In genomic region chr17:79807237-79807930, GRCm38 (mm10) we compare ENCODE assay signal across 24 mouse cellular contexts.
DNase-seq lines count a peak whose midpoint lies in the region; ATAC-seq lines count a peak whose summit lies in the region.
"Had no signal": no experiment of that assay in that cellular context is flagged by ENCODE, and none has a peak within 500 bp of the region (broad histone marks: within the 10 kb centered on the region; RNA-seq: fewer than 3 reads in every experiment).

No protein-coding gene starts in this region.

- H3K27me3 ChIP-seq in kidney, embryonic 15.5 days = no peaks in the 10 kb centered on the region
- H3K27me3 ChIP-seq in midbrain, embryonic 11.5 days (ENCODE audit: control insufficient read depth, insufficient read depth, low read length) = no peaks in the 10 kb centered on the region; the same call in 1 of the 2 replicates
- H3K27me3 ChIP-seq in midbrain, embryonic 10.5 days (ENCODE audit: low read depth, poor library complexity, severe bottlenecking) = peaks cover 58% of the 10 kb centered on the region
- no peaks in the 10 kb centered on the region for H3K27me3 ChIP-seq in intestine, embryonic 16.5 days (replicated peaks; ENCODE audit: control insufficient read depth, insufficient read depth, low read length)
- H3K27me3 ChIP-seq: forebrain, embryonic 15.5 days; heart, embryonic 13.5 days; limb, embryonic 13.5 days; liver, embryonic 12.5 days; neural tube, embryonic 13.5 days had no signal

- no peak overlapping the region for H3K27ac ChIP-seq in kidney, embryonic 15.5 days
- no peak overlapping the region for H3K27ac ChIP-seq in midbrain, embryonic 11.5 days (ENCODE audit: low read depth, low read length)
- H3K27ac ChIP-seq in midbrain, embryonic 10.5 days (replicated peaks) = no peak overlapping the region
- no peak overlapping the region for H3K27ac ChIP-seq in intestine, embryonic 16.5 days (ENCODE audit: low read length)
- H3K27ac ChIP-seq: embryonic facial prominence, embryonic 10.5 days; forebrain, embryonic 15.5 days; heart, embryonic 13.5 days; hindbrain, postnatal 0 days; limb, embryonic 13.5 days; liver, embryonic 12.5 days; neural tube, embryonic 13.5 days had no signal

- H3K4me3 ChIP-seq in kidney, embryonic 15.5 days (replicated peaks) = no peak overlapping the region
- H3K4me3 ChIP-seq in midbrain, embryonic 11.5 days (ENCODE audit: low read depth, low read length) = no peak overlapping the region
- no peak overlapping the region for H3K4me3 ChIP-seq in midbrain, embryonic 10.5 days
- H3K4me3 ChIP-seq in intestine, embryonic 16.5 days (ENCODE audit: low read length) = no peak overlapping the region
- H3K4me3 ChIP-seq: embryonic facial prominence, embryonic 10.5 days; forebrain, embryonic 15.5 days; heart, embryonic 13.5 days; limb, embryonic 13.5 days; liver, embryonic 12.5 days; myocyte; neural tube, embryonic 13.5 days had no signal

- H3K9me3 ChIP-seq in kidney, embryonic 15.5 days (replicated peaks) = no peaks in the 10 kb centered on the region
- no peaks in the 10 kb centered on the region for H3K9me3 ChIP-seq in midbrain, embryonic 11.5 days (ENCODE audit: control insufficient read depth, low read length)
- H3K9me3 ChIP-seq in midbrain, embryonic 10.5 days (replicated peaks) = no peaks in the 10 kb centered on the region
- H3K9me3 ChIP-seq in intestine, embryonic 16.5 days (ENCODE audit: control insufficient read depth, low read length) = no peaks in the 10 kb centered on the region
- H3K9me3 ChIP-seq: embryonic facial prominence, embryonic 10.5 days; forebrain, embryonic 15.5 days; heart, embryonic 13.5 days; limb, embryonic 13.5 days; liver, embryonic 12.5 days; neural tube, embryonic 13.5 days had no signal

- H3K9ac ChIP-seq in kidney, embryonic 15.5 days = no peak overlapping the region
- no peak overlapping the region for H3K9ac ChIP-seq in midbrain, embryonic 11.5 days (ENCODE audit: low read length)
- H3K9ac ChIP-seq in intestine, embryonic 16.5 days (ENCODE audit: low read depth, low read length) = no peak overlapping the region
- H3K9ac ChIP-seq: forebrain, embryonic 15.5 days; heart, embryonic 13.5 days; limb, embryonic 13.5 days; liver, embryonic 12.5 days; neural tube, embryonic 13.5 days had no signal

- DNase-seq in kidney, adult 11 months = no peak
- peak; percentile 51 for DNase-seq in midbrain, embryonic 11.5 days (ENCODE audit: low spot score, missing footprints)
- DNase-seq in midbrain, embryonic 10.5 days (ENCODE audit: low spot score) = no peak
- peak; percentile 52 for DNase-seq in lung, postnatal 36 days
- DNase-seq in layer of hippocampus, adult 8-10 months (ENCODE audit: low spot score in 2 of 2) = no peak
- DNase-seq in left cerebral cortex, adult 9 months (ENCODE audit: low spot score in 2 of 2) = no peak
- DNase-seq: adrenal gland, postnatal 36 days; cerebellum, adult 11 months; cerebellum, adult 9-11 months; heart, adult 18-20 months; heart, postnatal 14 days; retina, postnatal 1 day; thymus, postnatal 14 days had no signal

- H3K4me1 ChIP-seq in kidney, embryonic 15.5 days = peaks cover 12% of the 10 kb centered on the region
- H3K4me1 ChIP-seq in midbrain, embryonic 11.5 days (ENCODE audit: control insufficient read depth, insufficient read depth, low read length) = no peaks in the 10 kb centered on the region
- 0 out of 2 replicates have a peak, but pooled peaks cover 3% of the 10 kb centered on the region for H3K4me1 ChIP-seq in midbrain, embryonic 10.5 days
- H3K4me1 ChIP-seq in intestine, embryonic 16.5 days (ENCODE audit: control insufficient read depth, insufficient read depth, low read length) = no peaks in the 10 kb centered on the region; the same call in 1 of the 2 replicates
- H3K4me1 ChIP-seq: forebrain, embryonic 15.5 days; liver, embryonic 12.5 days; neural tube, embryonic 13.5 days had no signal

- 63% methylated on average over 8 of the region's 8 CpGs for WGBS in kidney, embryonic 15.5 days
- 83% methylated on average over 8 of the region's 8 CpGs for WGBS in midbrain, embryonic 11.5 days
- 83% methylated on average over 8 of the region's 8 CpGs for WGBS in midbrain, embryonic 10.5 days
- 74% methylated on average over 8 of the region's 8 CpGs for WGBS in intestine, embryonic 16.5 days

- no peaks in the 10 kb centered on the region for H3K36me3 ChIP-seq in kidney, embryonic 15.5 days
- no peaks in the 10 kb centered on the region for H3K36me3 ChIP-seq in midbrain, embryonic 11.5 days (ENCODE audit: control insufficient read depth, insufficient read depth, low read length)
- no peaks in the 10 kb centered on the region for H3K36me3 ChIP-seq in midbrain, embryonic 10.5 days
- H3K36me3 ChIP-seq in intestine, embryonic 16.5 days (ENCODE audit: control insufficient read depth, insufficient read depth, low read length) = no peaks in the 10 kb centered on the region
- H3K36me3 ChIP-seq: embryonic facial prominence, embryonic 10.5 days; forebrain, embryonic 15.5 days; heart, embryonic 13.5 days; limb, embryonic 13.5 days; liver, embryonic 12.5 days; neural tube, embryonic 13.5 days had no signal

- 0 out of 2 replicates have a peak, but pooled peaks have one; percentile 18 for ATAC-seq in kidney, embryonic 15.5 days (replicated peaks; ENCODE audit: low FRiP score)
- no peak for ATAC-seq in midbrain, embryonic 11.5 days (ENCODE audit: low FRiP score)
- ATAC-seq in intestine, embryonic 16.5 days = peak; percentile 38; the same call in 1 of the 2 replicates
- ATAC-seq: forebrain, embryonic 15.5 days; hindbrain, postnatal 0 days; liver, embryonic 12.5 days; midbrain, embryonic 16.5 days had no signal

- H3K4me2 ChIP-seq in kidney, embryonic 15.5 days = no peak overlapping the region
- no peak overlapping the region for H3K4me2 ChIP-seq in midbrain, embryonic 11.5 days
- H3K4me2 ChIP-seq in intestine, embryonic 16.5 days (ENCODE audit: low read depth, low read length) = no peak overlapping the region
- H3K4me2 ChIP-seq: forebrain, embryonic 15.5 days; heart, embryonic 13.5 days; limb, embryonic 13.5 days; liver, embryonic 12.5 days; neural tube, embryonic 13.5 days had no signal

Comparison
In these comparisons a context has a peak if more than half of its experiments do, and no peak if none do; other contexts are left out.
1. DNase-seq: peak in midbrain, embryonic 11.5 days (single experiment) and lung, postnatal 36 days (single experiment); none in kidney, adult 11 months (single experiment), midbrain, embryonic 10.5 days (single experiment), layer of hippocampus, adult 8-10 months (0 of 2) and left cerebral cortex, adult 9 months (0 of 2).